Mouse (Mus musculus) ZHBTc4 (cell line): ENCODE measurements around the gene Sgcd.

Source experiments
- DNase-seq: peaks from one replicate; pipeline ENCODE4 v3.0.0-alpha.2; 2011; ENCODE audit warnings: low read depth, low spot score

Sgcd gene

GRCm38 (mm10) chr11:47139867-47140266 is 848.9 kb downstream of the Sgcd start:
- DNase-seq, result no peak

GRCm38 (mm10) chr11:47139271-47139670 is 849.5 kb downstream of the Sgcd start:
- no peak for DNase-seq

- no peak for DNase-seq
These were observed 856.4 kb downstream of the Sgcd start for GRCm38 (mm10) chr11:47132410-47132809.

GRCm38 (mm10) chr11:47130432-47130831 is 858.3 kb downstream of the Sgcd start:
- DNase-seq, result no peak

- DNase-seq, result no peak
These were observed 858.8 kb downstream of the Sgcd start for GRCm38 (mm10) chr11:47129992-47130391.

GRCm38 (mm10) chr11:47129166-47129565 is 859.6 kb downstream of the Sgcd start:
- DNase-seq, result no peak

- no peak for DNase-seq
These were observed 860.4 kb downstream of the Sgcd start for GRCm38 (mm10) chr11:47128331-47128730.

GRCm38 (mm10) chr11:47120874-47121273 is 867.9 kb downstream of the Sgcd start:
- no peak for DNase-seq

- DNase-seq, result no peak
These were observed 870.9 kb downstream of the Sgcd start for GRCm38 (mm10) chr11:47117896-47118295.

GRCm38 (mm10) chr11:47114366-47114765 is 874.4 kb downstream of the Sgcd start:
- no peak for DNase-seq

- no peak for DNase-seq
These were observed 875.7 kb downstream of the Sgcd start for GRCm38 (mm10) chr11:47113081-47113480.

GRCm38 (mm10) chr11:47110314-47110713 is 878.5 kb downstream of the Sgcd start:
- DNase-seq, result no peak

- DNase-seq, result no peak
These were observed 881.1 kb downstream of the Sgcd start for GRCm38 (mm10) chr11:47107661-47108060.

- DNase-seq, result no peak
These were observed 895.4 kb downstream of the Sgcd start for GRCm38 (mm10) chr11:47093296-47093912.

GRCm38 (mm10) chr11:47082517-47082916 is 906.3 kb downstream of the Sgcd start:
- DNase-seq, result no peak

- no peak for DNase-seq
These were observed 915.2 kb downstream of the Sgcd start for GRCm38 (mm10) chr11:47073538-47073937.

- no peak for DNase-seq
These were observed 917.6 kb downstream of the Sgcd start for GRCm38 (mm10) chr11:47071161-47071560.

- DNase-seq, result no peak
These were observed 918.9 kb downstream of the Sgcd start for GRCm38 (mm10) chr11:47069769-47070384.

- DNase-seq, result no peak
These were observed 925.1 kb downstream of the Sgcd start for GRCm38 (mm10) chr11:47063690-47064089.

GRCm38 (mm10) chr11:47050390-47050789 is 938.4 kb downstream of the Sgcd start:
- no peak for DNase-seq

- DNase-seq, result no peak
These were observed 939.0 kb downstream of the Sgcd start for GRCm38 (mm10) chr11:47049756-47050155.

- no peak for DNase-seq
These were observed 956.5 kb downstream of the Sgcd start for GRCm38 (mm10) chr11:47032318-47032717.

- no peak for DNase-seq
These were observed 967.9 kb downstream of the Sgcd start for GRCm38 (mm10) chr11:47020874-47021273.

- DNase-seq, result no peak
These were observed 970.6 kb downstream of the Sgcd start for GRCm38 (mm10) chr11:47018139-47018538.
